Mouse (Mus musculus): ENCODE results near the gene Olfr1342. TPM values are rescaled to one million over a fixed set of nuclear protein-coding genes. Genes with fewer than 3 reads are reported as not detected.

Olfr1342 gene
- polyA plus RNA-seq (2012; fragmentation: generic; extraction: Trizol) = not detected

DNA sequence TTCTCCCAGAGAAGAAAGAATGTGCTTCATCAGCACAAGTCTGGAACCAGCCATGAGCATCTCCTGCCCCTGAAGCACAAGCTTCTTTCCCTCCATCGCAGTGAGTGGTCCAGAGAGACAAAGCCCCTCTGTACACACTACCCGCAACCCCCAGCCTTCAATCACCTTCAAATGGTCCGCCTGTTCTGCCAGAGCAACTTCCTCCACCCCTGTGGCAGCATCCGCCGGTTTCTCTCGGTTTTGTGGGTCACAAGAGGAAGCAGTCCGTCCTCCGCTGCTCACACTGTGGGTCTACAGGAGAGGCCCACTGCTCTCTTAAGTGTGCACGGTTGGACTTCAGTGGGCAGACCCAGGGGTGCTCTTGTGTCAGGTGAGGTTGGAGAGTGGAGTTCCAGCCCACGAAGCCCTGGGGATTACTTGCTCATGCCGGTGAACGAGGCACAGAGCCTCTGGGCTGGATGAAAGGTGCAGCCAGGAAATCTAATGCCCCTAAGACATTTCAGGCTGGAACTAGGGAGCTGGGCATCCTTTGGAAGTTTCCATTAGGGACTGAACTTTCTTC lies at the start of gene Olfr1342:
Gene Olfr1342 (minus strand): TSS at position 345 of the 562 bp plus-strand sequence.
- no peak within 1 kb of the TSS for H3K4me2 ChIP-seq (ENCODE audit: low read depth)
- TF ChIP-seq TCF12 (IDR thresholded peaks at IDR 0.05; ENCODE audit: insufficient read depth, poor library complexity, severe bottlenecking) (no peak), REST (IDR thresholded peaks at IDR 0.05; ENCODE audit: insufficient read depth, insufficient read length) (no peak), MAX (IDR thresholded peaks at IDR 0.05; ENCODE audit: low read depth) (no peak), USF1 (IDR thresholded peaks at IDR 0.05; ENCODE audit: low read depth) (no peak), POLR2AphosphoS2 (IDR thresholded peaks at IDR 0.05; ENCODE audit: insufficient read length, low read depth) (no peak), SRF (IDR thresholded peaks at IDR 0.05; ENCODE audit: control insufficient read depth, insufficient read length, low read depth) (no peak), TCF3 (IDR thresholded peaks at IDR 0.05; ENCODE audit: insufficient read length, low read depth) (no peak), POLR2A (IDR thresholded peaks at IDR 0.05; ENCODE audit: insufficient read length, low read depth) (no peak), CEBPB (IDR thresholded peaks at IDR 0.05; ENCODE audit: insufficient read depth, poor library complexity, severe bottlenecking) (no peak), MYOG (IDR thresholded peaks at IDR 0.05; ENCODE audit: control insufficient read depth in 1 of 3, insufficient read depth in 1 of 3, insufficient read length in 2 of 3, low read depth in 2 of 3) (no peak), E2F4 (IDR thresholded peaks at IDR 0.05; ENCODE audit: insufficient read depth) (no peak), MYOD1 (IDR thresholded peaks at IDR 0.05; ENCODE audit: control insufficient read depth in 1 of 3, insufficient read length in 2 of 3, low read depth in 2 of 3) (no peak)
- no peak within 1 kb of the TSS for H3ac ChIP-seq (ENCODE audit: control insufficient read depth, insufficient read length)
- H3K79me2 ChIP-seq (ENCODE audit: control insufficient read depth, insufficient read depth) = no peaks in the 10 kb centered on the region
- H3K4me3 ChIP-seq = no peak within 1 kb of the TSS
- H3K36me3 ChIP-seq (ENCODE audit: control insufficient read depth, insufficient read depth) = no peaks in the 10 kb centered on the region
- peaks cover 17% of the 10 kb centered on the region for H3K27me3 ChIP-seq (ENCODE audit: control insufficient read depth, insufficient read depth, insufficient read length)

DNA sequence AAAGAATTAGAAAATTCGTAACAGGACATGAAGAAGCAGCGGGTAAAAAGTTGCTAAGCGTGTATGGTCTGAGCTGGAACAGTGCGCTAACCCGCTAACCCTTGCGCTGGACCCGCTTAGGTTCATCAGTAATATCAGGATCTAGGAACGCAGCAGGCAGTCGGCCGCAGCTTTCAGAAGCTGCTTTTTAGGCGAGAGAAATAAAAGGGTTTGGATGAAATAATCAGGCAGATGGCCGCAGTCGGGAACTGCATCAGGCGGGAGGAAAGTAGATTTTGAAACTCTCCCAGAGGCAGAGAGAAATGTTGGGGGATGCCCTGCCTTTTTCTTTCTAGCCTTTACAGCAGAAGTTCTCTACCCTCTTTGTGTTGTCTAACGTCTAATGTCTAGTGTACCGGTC lies 49.3 kb upstream of the Olfr1342 start:
- H3K4me3 ChIP-seq = no peak overlapping the region
- H3K79me2 ChIP-seq (ENCODE audit: control insufficient read depth, insufficient read depth) = no peaks in the 10 kb centered on the region
- H3K36me3 ChIP-seq (ENCODE audit: control insufficient read depth, insufficient read depth) = no peaks in the 10 kb centered on the region
- no peak overlapping the region for H3ac ChIP-seq (ENCODE audit: control insufficient read depth, insufficient read length)
- no peak overlapping the region for H3K4me2 ChIP-seq (ENCODE audit: low read depth)
- no peaks in the 10 kb centered on the region for H3K27me3 ChIP-seq (ENCODE audit: control insufficient read depth, insufficient read depth, insufficient read length)
- TF ChIP-seq MYOD1 (IDR thresholded peaks at IDR 0.05; ENCODE audit: control insufficient read depth in 1 of 3, insufficient read length in 2 of 3, low read depth in 2 of 3) (no peak), REST (IDR thresholded peaks at IDR 0.05; ENCODE audit: insufficient read depth, insufficient read length) (no peak), TCF3 (IDR thresholded peaks at IDR 0.05; ENCODE audit: insufficient read length, low read depth) (no peak), POLR2A (IDR thresholded peaks at IDR 0.05; ENCODE audit: insufficient read length, low read depth) (no peak), SRF (IDR thresholded peaks at IDR 0.05; ENCODE audit: control insufficient read depth, insufficient read length, low read depth) (no peak), MYOG (IDR thresholded peaks at IDR 0.05; ENCODE audit: control insufficient read depth in 1 of 3, insufficient read depth in 1 of 3, insufficient read length in 2 of 3, low read depth in 2 of 3) (no peak), CEBPB (IDR thresholded peaks at IDR 0.05; ENCODE audit: insufficient read depth, poor library complexity, severe bottlenecking) (no peak), USF1 (IDR thresholded peaks at IDR 0.05; ENCODE audit: low read depth) (no peak), POLR2AphosphoS2 (IDR thresholded peaks at IDR 0.05; ENCODE audit: insufficient read length, low read depth) (no peak), E2F4 (IDR thresholded peaks at IDR 0.05; ENCODE audit: insufficient read depth) (no peak), TCF12 (IDR thresholded peaks at IDR 0.05; ENCODE audit: insufficient read depth, poor library complexity, severe bottlenecking) (no peak), MAX (IDR thresholded peaks at IDR 0.05; ENCODE audit: low read depth) (no peak)

DNA sequence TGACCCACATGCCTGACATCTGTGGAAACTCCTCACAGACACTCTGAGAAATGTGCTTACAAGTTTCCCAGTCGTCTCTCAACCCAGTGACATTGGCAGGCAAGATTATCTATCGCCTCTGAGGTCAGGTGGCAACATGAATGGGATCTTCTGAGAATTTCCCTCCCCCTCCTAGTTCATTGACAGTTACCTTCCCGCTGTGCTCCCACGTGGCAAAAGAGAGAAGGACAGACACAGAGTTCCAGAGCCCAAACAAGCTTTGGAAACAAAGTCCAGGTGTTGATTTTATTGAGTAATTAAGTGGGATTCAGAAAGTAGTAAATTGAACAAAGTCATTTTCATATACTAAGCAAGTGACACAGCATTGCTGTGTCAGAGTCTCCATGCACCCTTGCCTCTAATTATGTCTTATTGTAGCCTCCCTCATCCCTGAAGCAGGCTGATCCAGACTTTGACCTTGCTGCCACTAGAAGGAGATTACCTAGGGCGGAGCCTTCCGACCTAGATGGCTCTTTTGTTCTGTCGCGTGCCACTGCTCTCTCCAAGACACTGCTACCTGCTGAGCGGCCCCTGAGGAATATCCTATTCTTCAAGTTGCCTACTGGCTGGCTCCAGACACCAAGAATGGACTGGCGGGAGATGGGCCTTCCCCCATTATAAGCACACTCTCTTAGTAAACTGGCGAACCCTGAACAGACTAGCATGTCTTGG lies 48.6 kb upstream of the Olfr1342 start:
- TF ChIP-seq MAX (IDR thresholded peaks at IDR 0.05; ENCODE audit: low read depth) (no peak), POLR2AphosphoS2 (IDR thresholded peaks at IDR 0.05; ENCODE audit: insufficient read length, low read depth) (no peak), TCF3 (IDR thresholded peaks at IDR 0.05; ENCODE audit: insufficient read length, low read depth) (no peak), TCF12 (IDR thresholded peaks at IDR 0.05; ENCODE audit: insufficient read depth, poor library complexity, severe bottlenecking) (no peak), SRF (IDR thresholded peaks at IDR 0.05; ENCODE audit: control insufficient read depth, insufficient read length, low read depth) (no peak), CEBPB (IDR thresholded peaks at IDR 0.05; ENCODE audit: insufficient read depth, poor library complexity, severe bottlenecking) (no peak), MYOG (IDR thresholded peaks at IDR 0.05; ENCODE audit: control insufficient read depth in 1 of 3, insufficient read depth in 1 of 3, insufficient read length in 2 of 3, low read depth in 2 of 3) (no peak), MYOD1 (IDR thresholded peaks at IDR 0.05; ENCODE audit: control insufficient read depth in 1 of 3, insufficient read length in 2 of 3, low read depth in 2 of 3) (no peak), REST (IDR thresholded peaks at IDR 0.05; ENCODE audit: insufficient read depth, insufficient read length) (no peak), USF1 (IDR thresholded peaks at IDR 0.05; ENCODE audit: low read depth) (no peak), POLR2A (IDR thresholded peaks at IDR 0.05; ENCODE audit: insufficient read length, low read depth) (no peak), E2F4 (IDR thresholded peaks at IDR 0.05; ENCODE audit: insufficient read depth) (no peak)
- Histone ChIP-seq H3K36me3 (ENCODE audit: control insufficient read depth, insufficient read depth) (no peaks in the 10 kb centered on the region), H3K4me3 (no peak overlapping the region), H3K27me3 (ENCODE audit: control insufficient read depth, insufficient read depth, insufficient read length) (no peaks in the 10 kb centered on the region), H3K4me2 (ENCODE audit: low read depth) (no peak overlapping the region), H3K79me2 (ENCODE audit: control insufficient read depth, insufficient read depth) (no peaks in the 10 kb centered on the region), H3ac (ENCODE audit: control insufficient read depth, insufficient read length) (no peak overlapping the region)

DNA sequence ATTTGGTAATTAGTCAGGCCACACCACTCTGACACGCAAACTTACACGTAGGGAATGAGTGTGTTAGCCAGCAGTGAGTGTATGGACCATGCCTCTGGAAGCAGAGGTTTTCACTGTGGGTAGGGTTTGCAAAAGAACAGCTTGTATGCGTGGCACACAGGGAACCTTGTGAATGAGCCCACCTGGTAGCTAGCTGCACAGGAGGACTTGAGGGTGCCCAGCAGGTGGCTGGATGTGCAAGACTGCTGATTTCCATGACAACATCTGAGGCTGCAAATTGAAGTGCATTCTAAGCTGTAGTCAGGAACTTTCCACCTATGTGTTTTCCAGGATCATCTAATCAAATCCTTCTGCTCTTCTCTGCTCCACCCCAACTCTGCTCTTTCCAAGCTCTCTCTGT lies 47.0 kb upstream of the Olfr1342 start:
- H3K4me3 ChIP-seq = no peak overlapping the region
- H3ac ChIP-seq (ENCODE audit: control insufficient read depth, insufficient read length) = no peak overlapping the region
- no peaks in the 10 kb centered on the region for H3K36me3 ChIP-seq (ENCODE audit: control insufficient read depth, insufficient read depth)
- no peaks in the 10 kb centered on the region for H3K27me3 ChIP-seq (ENCODE audit: control insufficient read depth, insufficient read depth, insufficient read length)
- TF ChIP-seq REST (IDR thresholded peaks at IDR 0.05; ENCODE audit: insufficient read depth, insufficient read length) (no peak), USF1 (IDR thresholded peaks at IDR 0.05; ENCODE audit: low read depth) (no peak), POLR2A (IDR thresholded peaks at IDR 0.05; ENCODE audit: insufficient read length, low read depth) (no peak), POLR2AphosphoS2 (IDR thresholded peaks at IDR 0.05; ENCODE audit: insufficient read length, low read depth) (no peak), TCF12 (IDR thresholded peaks at IDR 0.05; ENCODE audit: insufficient read depth, poor library complexity, severe bottlenecking) (no peak), MYOG (IDR thresholded peaks at IDR 0.05; ENCODE audit: control insufficient read depth in 1 of 3, insufficient read depth in 1 of 3, insufficient read length in 2 of 3, low read depth in 2 of 3) (no peak), TCF3 (IDR thresholded peaks at IDR 0.05; ENCODE audit: insufficient read length, low read depth) (no peak), E2F4 (IDR thresholded peaks at IDR 0.05; ENCODE audit: insufficient read depth) (no peak), SRF (IDR thresholded peaks at IDR 0.05; ENCODE audit: control insufficient read depth, insufficient read length, low read depth) (no peak), MYOD1 (IDR thresholded peaks at IDR 0.05; ENCODE audit: control insufficient read depth in 1 of 3, insufficient read length in 2 of 3, low read depth in 2 of 3) (no peak), MAX (IDR thresholded peaks at IDR 0.05; ENCODE audit: low read depth) (no peak), CEBPB (IDR thresholded peaks at IDR 0.05; ENCODE audit: insufficient read depth, poor library complexity, severe bottlenecking) (no peak)
- H3K79me2 ChIP-seq (ENCODE audit: control insufficient read depth, insufficient read depth) = no peaks in the 10 kb centered on the region
- no peak overlapping the region for H3K4me2 ChIP-seq (ENCODE audit: low read depth)

All from myocyte (in vitro differentiated cells).